Mouse (Mus musculus): Measurements from ENCODE around the gene Zfp536. TPM values are rescaled to one million over a fixed set of nuclear protein-coding genes. Genes with fewer than 3 reads are reported as not detected.

Gene Zfp536
- polyA plus RNA-seq, 1 experiment from 2014 or later, result 3.2 TPM

GRCm38 (mm10) chr7:37471726-37472125 lies 301.7 kb downstream of the Zfp536 start:
- TF ChIP-seq CTCF (IDR thresholded peaks at IDR 0.05) (peak; percentile 27; the same call in 1 of the 2 replicates), EP300 (IDR thresholded peaks at IDR 0.05) (no peak)
- H3K4me3 ChIP-seq (ENCODE audit: low read depth, low read length), result no peak overlapping the region
- H3K4me1 ChIP-seq (ENCODE audit: insufficient read depth, low read depth, low read length), result no peaks in the 10 kb centered on the region
- H3K4me2 ChIP-seq (replicated peaks; ENCODE audit: low read depth, low read length), result no peak overlapping the region
- no peak overlapping the region for H3K9ac ChIP-seq (replicated peaks; ENCODE audit: low read depth)
- DNase-seq (ENCODE audit: low spot score), result no peak
- H3K27me3 ChIP-seq (replicated peaks; ENCODE audit: insufficient read depth, low read length), result no peaks in the 10 kb centered on the region
- WGBS, result 60% methylated on average over 8 of the region's 8 CpGs
- no peaks in the 10 kb centered on the region for H3K36me3 ChIP-seq (ENCODE audit: insufficient read depth, low read length)
- H3K27ac ChIP-seq (ENCODE audit: low read length), result no peak overlapping the region
- no peak for ATAC-seq
- H3K9me3 ChIP-seq (ENCODE audit: low read length), result no peaks in the 10 kb centered on the region

GRCm38 (mm10) chr7:37466477-37467243 lies 306.8 kb downstream of the Zfp536 start:
- H3K4me2 ChIP-seq (replicated peaks; ENCODE audit: low read depth, low read length), result no peak overlapping the region
- no peaks in the 10 kb centered on the region for H3K9me3 ChIP-seq (ENCODE audit: low read length)
- H3K4me1 ChIP-seq (ENCODE audit: insufficient read depth, low read depth, low read length), result no peaks in the 10 kb centered on the region
- DNase-seq (ENCODE audit: low spot score), result no peak
- no peaks in the 10 kb centered on the region for H3K27me3 ChIP-seq (replicated peaks; ENCODE audit: insufficient read depth, low read length)
- no peak overlapping the region for H3K9ac ChIP-seq (replicated peaks; ENCODE audit: low read depth)
- TF ChIP-seq CTCF (IDR thresholded peaks at IDR 0.05) (no peak), EP300 (IDR thresholded peaks at IDR 0.05) (no peak)
- no peak overlapping the region for H3K4me3 ChIP-seq (ENCODE audit: low read depth, low read length)
- ATAC-seq, result no peak
- H3K36me3 ChIP-seq (ENCODE audit: insufficient read depth, low read length), result no peaks in the 10 kb centered on the region
- WGBS, result 46% methylated on average over 9 of the region's 9 CpGs
- no peak overlapping the region for H3K27ac ChIP-seq (ENCODE audit: low read length)

- DNase-seq (ENCODE audit: low spot score), result no peak
- WGBS, result 43% methylated on average over 7 of the region's 7 CpGs
- Histone ChIP-seq H3K9ac (replicated peaks; ENCODE audit: low read depth) (no peak overlapping the region), H3K9me3 (ENCODE audit: low read length) (no peaks in the 10 kb centered on the region), H3K4me2 (replicated peaks; ENCODE audit: low read depth, low read length) (no peak overlapping the region), H3K4me1 (ENCODE audit: insufficient read depth, low read depth, low read length) (no peaks in the 10 kb centered on the region), H3K27me3 (replicated peaks; ENCODE audit: insufficient read depth, low read length) (no peaks in the 10 kb centered on the region), H3K4me3 (ENCODE audit: low read depth, low read length) (no peak overlapping the region), H3K27ac (ENCODE audit: low read length) (no peak overlapping the region), H3K36me3 (ENCODE audit: insufficient read depth, low read length) (no peaks in the 10 kb centered on the region)
- ATAC-seq, result no peak
- no peak for TF ChIP-seq EP300 (IDR thresholded peaks at IDR 0.05)
- no peak for TF ChIP-seq CTCF (IDR thresholded peaks at IDR 0.05)
Observed at GRCm38 (mm10) chr7:37464186-37464721, 309.2 kb downstream of the Zfp536 start.

- TF ChIP-seq CTCF (IDR thresholded peaks at IDR 0.05) (no peak), EP300 (IDR thresholded peaks at IDR 0.05) (no peak)
- Histone ChIP-seq H3K4me2 (replicated peaks; ENCODE audit: low read depth, low read length) (no peak overlapping the region), H3K4me3 (ENCODE audit: low read depth, low read length) (no peak overlapping the region), H3K27me3 (replicated peaks; ENCODE audit: insufficient read depth, low read length) (no peaks in the 10 kb centered on the region), H3K9me3 (ENCODE audit: low read length) (no peaks in the 10 kb centered on the region), H3K9ac (replicated peaks; ENCODE audit: low read depth) (no peak overlapping the region), H3K4me1 (ENCODE audit: insufficient read depth, low read depth, low read length) (no peaks in the 10 kb centered on the region), H3K36me3 (ENCODE audit: insufficient read depth, low read length) (no peaks in the 10 kb centered on the region), H3K27ac (ENCODE audit: low read length) (no peak overlapping the region)
- ATAC-seq (no peak), DNase-seq (ENCODE audit: low spot score) (no peak)
- WGBS, result 78% methylated on average over 3 of the region's 3 CpGs
Observed at GRCm38 (mm10) chr7:37447523-37447922, 325.9 kb downstream of the Zfp536 start.

GRCm38 (mm10) chr7:37439912-37440311 lies 333.5 kb downstream of the Zfp536 start:
- Histone ChIP-seq H3K4me3 (ENCODE audit: low read depth, low read length) (no peak overlapping the region), H3K36me3 (ENCODE audit: insufficient read depth, low read length) (no peaks in the 10 kb centered on the region), H3K4me1 (ENCODE audit: insufficient read depth, low read depth, low read length) (no peaks in the 10 kb centered on the region), H3K27me3 (replicated peaks; ENCODE audit: insufficient read depth, low read length) (no peaks in the 10 kb centered on the region), H3K9ac (replicated peaks; ENCODE audit: low read depth) (no peak overlapping the region), H3K4me2 (replicated peaks; ENCODE audit: low read depth, low read length) (no peak overlapping the region), H3K9me3 (ENCODE audit: low read length) (no peaks in the 10 kb centered on the region), H3K27ac (ENCODE audit: low read length) (no peak overlapping the region)
- DNase-seq (ENCODE audit: low spot score) (no peak), ATAC-seq (no peak)
- TF ChIP-seq CTCF (IDR thresholded peaks at IDR 0.05) (no peak), EP300 (IDR thresholded peaks at IDR 0.05) (no peak)
- WGBS, result 79% methylated on average over 13 of the region's 13 CpGs

- Histone ChIP-seq H3K36me3 (ENCODE audit: insufficient read depth, low read length) (no peaks in the 10 kb centered on the region), H3K27me3 (replicated peaks; ENCODE audit: insufficient read depth, low read length) (no peaks in the 10 kb centered on the region), H3K4me2 (replicated peaks; ENCODE audit: low read depth, low read length) (no peak overlapping the region), H3K4me1 (ENCODE audit: insufficient read depth, low read depth, low read length) (no peaks in the 10 kb centered on the region), H3K9me3 (ENCODE audit: low read length) (no peaks in the 10 kb centered on the region), H3K4me3 (ENCODE audit: low read depth, low read length) (no peak overlapping the region), H3K9ac (replicated peaks; ENCODE audit: low read depth) (no peak overlapping the region), H3K27ac (ENCODE audit: low read length) (no peak overlapping the region)
- WGBS, result 54% methylated on average over 16 of the region's 16 CpGs
- DNase-seq (ENCODE audit: low spot score) (no peak), ATAC-seq (no peak)
- TF ChIP-seq CTCF (IDR thresholded peaks at IDR 0.05) (no peak), EP300 (IDR thresholded peaks at IDR 0.05) (no peak)
Observed at GRCm38 (mm10) chr7:37439117-37439844, 334.2 kb downstream of the Zfp536 start.

Data from lung, postnatal 0 days (tissue).